Mouse (Mus musculus): Measurements from ENCODE around the gene Ctnnd2.

Ctnnd2 gene

GRCm38 (mm10) chr15:30387244-30387643 lies 214.9 kb downstream of the Ctnnd2 start:
- no peak for DNase-seq

DNA sequence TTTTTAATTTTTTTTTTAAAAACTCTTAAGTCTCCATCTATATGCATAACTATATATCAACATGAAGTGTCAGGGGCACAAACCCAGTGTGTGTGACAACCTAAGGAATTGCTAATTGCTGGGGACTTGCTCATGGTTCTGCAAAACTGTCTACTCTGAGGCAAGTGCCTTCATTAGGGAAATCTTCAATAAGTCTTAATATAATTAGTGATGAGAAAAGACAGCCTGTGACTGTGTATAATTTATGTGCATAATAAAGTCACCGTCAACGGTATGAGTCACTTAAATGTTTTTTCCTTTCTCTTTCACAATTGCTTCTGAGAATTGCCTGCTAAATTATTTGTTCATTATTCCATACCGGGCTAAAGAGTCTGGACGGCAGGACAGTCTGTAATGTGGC lies 228.7 kb downstream of the Ctnnd2 start:
- DNase-seq = no peak

- no peak for DNase-seq
Observed at GRCm38 (mm10) chr15:30406254-30406653, 233.9 kb downstream of the Ctnnd2 start.

DNA sequence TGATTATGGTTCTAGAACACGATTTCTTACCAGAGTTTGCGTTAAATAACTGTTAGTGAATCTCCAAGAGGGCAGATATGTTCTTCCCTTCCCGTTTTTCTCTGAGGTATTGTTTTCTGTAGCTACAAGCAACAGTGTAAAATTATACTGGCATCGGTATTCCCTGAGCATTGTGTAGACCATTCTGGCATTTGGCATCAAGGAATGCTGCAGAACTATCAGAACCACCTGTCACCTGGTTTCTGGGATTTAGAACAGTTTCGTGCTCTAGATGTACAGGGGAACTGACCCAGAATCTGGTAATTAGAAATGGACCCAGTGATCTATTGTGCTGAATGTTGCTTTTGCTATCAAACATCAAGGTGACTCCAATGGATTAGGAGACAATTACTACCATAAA lies 250.8 kb downstream of the Ctnnd2 start:
- DNase-seq = no peak

- peak; percentile 69 to 71 for DNase-seq
Observed at GRCm38 (mm10) chr15:30424290-30424689, 251.9 kb downstream of the Ctnnd2 start.

- peak; percentile 56 to 60 for DNase-seq
Observed at GRCm38 (mm10) chr15:30427342-30427741, 254.9 kb downstream of the Ctnnd2 start.

DNA sequence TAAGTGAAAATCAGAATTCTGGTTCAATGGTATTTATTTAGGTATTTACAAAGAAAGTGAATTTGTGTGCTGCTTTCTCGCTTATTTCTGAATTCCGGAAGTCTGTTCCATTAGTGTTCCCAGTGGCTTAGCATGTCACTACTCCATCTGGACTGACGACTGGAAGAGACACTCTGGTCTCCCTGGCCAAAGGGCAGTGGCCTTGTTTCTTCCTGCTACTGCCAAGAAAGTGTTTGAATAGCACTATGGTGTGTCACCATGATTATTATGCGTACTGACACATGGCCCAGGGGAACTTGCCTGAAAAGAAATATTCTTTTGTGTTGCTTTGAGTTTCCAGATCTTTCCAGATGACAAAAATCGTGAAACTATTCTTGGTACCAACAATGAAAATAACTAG lies 266.7 kb downstream of the Ctnnd2 start:
- peak; percentile 27 to 55 for DNase-seq

DNA sequence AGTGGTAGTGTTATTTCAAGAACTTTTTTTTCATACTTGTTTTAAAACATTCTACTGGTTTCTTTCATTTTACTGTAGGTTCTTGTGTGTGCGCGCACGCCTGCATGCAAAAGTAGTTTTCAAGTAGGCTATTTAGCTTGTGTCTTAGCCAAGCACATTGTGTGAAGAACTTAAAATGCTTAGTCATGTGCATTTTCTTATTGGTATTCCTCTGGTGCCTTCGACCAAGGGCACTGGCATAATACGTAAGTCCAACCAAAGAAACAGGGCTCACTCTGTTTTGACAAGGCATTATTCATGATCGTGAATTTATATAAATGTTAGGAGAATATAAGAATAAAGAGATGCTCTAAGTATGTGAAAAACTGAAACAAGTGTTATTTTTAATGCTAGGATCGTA lies 278.4 kb downstream of the Ctnnd2 start:
- no peak for DNase-seq

DNA sequence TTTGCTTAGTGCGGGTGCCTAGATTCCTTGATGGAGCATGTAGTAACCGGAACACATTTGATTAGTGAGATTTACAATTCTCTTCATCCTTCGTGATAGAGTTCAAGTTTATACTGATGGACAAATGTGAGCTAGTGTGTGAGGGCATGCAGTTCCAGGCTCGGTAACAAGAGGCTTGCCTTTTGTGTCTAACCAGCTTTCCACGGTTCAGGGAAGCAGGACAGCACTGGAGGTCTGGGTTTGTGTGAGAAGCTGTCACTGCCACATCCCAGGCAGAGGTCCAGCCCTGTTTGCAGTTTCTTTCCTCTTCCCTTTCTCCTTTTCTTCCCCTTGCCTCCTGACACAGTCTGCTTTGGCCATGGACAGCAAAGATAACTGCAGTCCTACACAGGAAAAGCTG lies 279.5 kb downstream of the Ctnnd2 start:
- peak; percentile 35 to 38 for DNase-seq

GRCm38 (mm10) chr15:30457541-30458250 lies 285.3 kb downstream of the Ctnnd2 start:
- DNase-seq = peak; percentile 64 to 67

GRCm38 (mm10) chr15:30458671-30459070 lies 286.3 kb downstream of the Ctnnd2 start:
- no peak for DNase-seq

DNA sequence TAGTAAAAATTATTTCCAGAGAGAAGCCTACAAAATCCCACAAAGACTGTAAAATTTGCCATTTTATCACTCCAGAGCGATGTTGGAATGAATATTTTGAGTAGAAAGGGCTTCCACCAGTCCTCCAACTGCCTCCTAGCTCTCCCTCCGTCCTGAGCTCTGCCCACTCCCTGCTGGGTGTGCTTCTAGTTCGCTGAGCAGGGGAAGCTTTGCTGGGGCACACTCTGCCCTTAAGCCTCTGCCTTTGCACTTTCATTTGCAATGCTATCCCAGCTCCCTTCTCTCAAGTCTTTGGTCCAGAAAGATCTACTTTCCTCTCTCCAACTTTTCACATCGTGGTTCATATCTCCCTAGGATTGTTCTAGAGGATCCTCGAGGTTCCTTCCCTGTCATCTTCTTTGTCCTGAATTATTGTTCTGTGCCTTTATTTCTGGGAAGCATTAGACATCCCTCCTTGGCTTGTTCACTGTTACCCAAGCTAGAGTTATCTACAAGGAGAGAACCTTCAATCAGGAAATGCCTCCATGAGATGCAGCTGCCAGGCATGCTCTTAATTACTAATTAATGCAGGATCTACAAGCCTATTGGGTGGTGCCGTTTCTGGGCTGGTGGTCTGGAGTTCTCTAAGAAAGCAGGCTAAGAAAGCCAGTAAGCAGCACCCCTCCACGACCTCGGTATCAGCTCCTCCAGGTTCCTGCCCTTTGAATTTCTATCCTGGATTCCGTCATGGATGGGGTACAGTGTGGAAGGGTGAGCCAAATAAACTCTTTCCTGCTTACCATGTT lies 288.1 kb downstream of the Ctnnd2 start:
- peak; percentile 38 to 59 for DNase-seq

- DNase-seq = no peak
Observed at GRCm38 (mm10) chr15:30462804-30463423, 290.5 kb downstream of the Ctnnd2 start.

DNA sequence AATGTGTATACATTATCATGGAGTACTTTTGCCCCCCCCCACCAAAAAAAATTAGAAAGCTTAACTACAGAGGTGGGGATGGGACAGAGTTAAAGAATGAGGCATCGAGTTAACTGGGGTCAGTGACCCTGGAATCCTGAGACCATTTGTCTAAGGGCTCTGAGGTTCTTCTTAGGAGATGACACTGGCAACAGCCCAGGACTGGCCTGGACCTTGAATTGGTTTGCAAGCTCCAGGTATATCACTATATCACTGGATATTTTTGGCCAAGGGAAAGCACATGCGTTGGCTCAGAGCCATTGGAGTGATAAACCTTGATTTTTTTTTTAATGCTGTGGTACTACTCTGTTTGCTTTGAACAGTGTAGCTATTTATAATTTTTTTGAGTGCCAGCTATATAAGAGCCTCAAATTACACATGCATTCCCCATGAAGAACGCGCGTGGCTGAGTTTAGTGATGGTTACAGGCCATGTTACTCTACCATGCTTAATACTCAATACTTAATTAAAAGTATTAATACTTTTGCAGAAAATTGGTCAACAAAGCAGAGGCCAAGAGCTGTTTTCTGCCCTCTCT lies 291.2 kb downstream of the Ctnnd2 start:
- peak; percentile 34 to 35 for DNase-seq

DNA sequence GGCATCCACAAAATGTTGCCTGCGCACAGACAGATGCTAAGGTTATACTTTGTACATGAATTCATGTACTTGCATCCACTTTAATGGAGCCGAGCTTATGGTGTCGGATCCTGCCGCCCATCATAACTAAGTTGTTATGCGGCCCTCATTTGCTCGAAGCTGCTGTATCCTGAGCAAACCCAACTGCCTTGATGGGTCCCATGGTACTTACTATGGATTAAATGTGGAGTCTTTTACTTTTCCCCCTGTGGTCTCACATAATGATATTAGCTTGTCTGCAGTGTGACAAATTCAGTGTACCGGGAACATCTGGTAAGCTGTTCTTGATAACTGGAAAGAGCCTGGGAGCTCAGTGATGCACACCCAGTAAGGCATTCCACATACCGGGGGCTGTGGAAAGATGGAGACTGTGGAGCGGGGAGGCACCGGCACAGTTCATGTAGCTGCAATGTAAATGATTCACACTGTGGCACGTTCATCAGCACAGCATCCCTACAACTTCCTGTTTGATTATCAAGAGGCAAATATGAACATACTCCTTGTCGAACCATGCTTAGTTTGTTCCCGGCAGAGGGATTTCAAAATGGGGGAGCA lies 294.7 kb downstream of the Ctnnd2 start:
- no peak for DNase-seq

DNA sequence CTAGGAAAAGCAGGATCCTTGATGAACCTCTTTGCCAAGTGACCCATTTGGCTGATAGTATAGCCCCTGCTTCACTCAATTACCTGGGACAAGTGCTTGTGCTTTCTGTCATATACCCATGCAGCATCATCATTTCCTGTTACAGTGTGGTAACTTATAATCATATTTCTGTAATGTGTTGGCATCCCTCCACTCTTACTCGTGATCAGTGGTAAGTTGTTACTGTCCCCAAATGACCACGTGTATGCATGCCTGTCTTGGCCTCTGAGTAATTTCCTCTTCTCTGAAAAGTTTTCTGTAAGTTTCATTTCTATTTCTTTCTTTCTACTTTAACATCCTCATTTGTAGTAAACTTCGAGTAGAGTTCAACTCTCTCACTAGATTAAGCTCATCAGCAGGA lies 296.4 kb downstream of the Ctnnd2 start:
- no peak for DNase-seq

DNA sequence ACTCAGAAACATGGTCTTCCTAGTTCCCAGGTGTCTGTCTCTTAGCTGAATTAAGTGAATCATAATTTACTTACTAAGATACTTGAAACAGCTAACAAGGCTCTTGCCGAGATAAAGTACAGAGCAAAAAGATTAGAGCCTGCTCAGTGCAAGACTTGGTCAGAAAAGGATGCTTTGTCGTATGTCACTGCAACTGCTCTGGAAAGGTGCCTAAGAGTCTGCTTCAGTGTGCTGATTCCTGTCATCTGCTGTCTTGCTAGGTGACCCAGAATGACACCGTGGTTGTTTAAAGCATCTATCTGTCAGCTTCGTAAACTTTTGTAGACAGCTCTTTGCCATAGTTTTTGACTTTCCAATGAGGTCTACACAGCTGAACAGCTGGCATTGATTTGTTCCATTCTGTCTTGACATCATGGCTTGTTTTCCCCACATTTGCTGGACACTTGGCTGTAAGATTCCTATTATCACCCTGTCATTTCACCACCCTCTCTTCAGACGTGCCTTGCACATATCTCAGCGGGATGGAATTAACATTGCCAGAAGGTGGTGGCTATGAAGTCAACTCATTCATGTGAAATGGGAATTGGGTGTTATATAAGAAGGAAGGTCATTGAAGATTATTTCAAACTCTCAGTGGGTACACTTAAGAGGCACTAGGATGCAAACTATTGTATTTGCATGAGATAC lies 299.0 kb downstream of the Ctnnd2 start:
- DNase-seq = peak; percentile 36 to 48

DNA sequence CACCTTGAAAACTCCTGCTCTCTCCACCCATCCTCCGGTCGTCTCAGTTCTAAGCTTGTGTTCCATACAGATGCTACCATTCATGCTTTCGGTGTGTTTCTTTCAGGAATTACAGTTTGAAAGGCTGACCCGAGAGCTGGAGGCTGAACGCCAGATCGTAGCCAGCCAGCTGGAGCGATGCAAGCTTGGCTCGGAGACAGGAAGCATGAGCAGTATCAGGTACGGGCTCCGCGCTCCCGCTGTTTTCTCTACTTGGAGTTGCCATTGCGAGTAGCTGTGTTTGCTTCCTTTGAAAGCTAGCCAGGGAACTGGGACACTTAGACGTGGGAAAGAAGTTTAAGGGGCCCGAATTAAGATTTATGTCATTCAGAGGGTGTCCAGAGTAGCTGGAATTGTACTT lies 308.3 kb downstream of the Ctnnd2 start:
- DNase-seq = peak; percentile 92 to 95

GRCm38 (mm10) chr15:30506476-30506875 lies 334.1 kb downstream of the Ctnnd2 start:
- DNase-seq = no peak

GRCm38 (mm10) chr15:30512467-30512866 lies 340.1 kb downstream of the Ctnnd2 start:
- no peak for DNase-seq

DNA sequence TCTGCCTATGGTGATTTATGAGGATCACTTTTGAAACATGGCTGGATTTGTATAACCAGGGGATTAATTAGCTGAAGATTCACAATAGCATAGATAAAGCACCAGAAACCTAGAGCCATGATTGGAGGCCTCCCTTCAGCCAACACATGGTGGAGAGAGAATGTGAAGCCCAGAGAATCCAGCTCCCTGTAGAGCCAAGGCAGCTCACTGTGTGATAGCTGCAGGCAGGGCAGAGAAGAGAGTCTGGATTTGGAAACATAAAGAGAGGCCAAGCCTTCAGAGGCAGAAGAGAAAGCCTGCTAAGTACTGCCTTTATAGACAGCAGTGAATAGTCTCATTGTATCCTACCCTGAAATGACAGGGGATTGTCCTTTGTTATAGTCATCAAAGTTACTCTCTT lies 340.7 kb downstream of the Ctnnd2 start:
- peak in 1 of 2 experiments; percentile 16 for DNase-seq

DNA sequence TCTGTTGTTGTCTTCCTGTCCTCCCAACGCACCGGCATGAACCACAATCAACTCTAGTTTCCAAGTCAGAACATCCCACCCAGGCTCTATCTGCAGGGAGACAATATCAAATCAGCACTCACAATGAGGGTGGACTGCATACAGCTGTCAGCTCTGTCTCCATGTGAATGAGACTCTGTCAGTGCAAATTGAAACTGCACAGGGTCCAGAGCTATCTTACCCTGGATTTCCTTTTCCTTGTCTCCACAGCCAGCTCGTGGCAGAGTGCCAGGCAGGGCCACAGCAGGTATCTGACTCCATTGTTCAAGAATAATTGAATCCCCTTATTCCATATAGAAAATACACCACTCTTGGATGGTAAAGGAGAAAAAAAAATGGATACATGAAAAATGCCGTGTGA lies 343.0 kb downstream of the Ctnnd2 start:
- DNase-seq = peak; percentile 65 to 76

Data from cerebellum, postnatal 10 days (tissue).